Mouse (Mus musculus) B cell, adult 2 months (primary cell): ENCODE measurements around the gene Hist2h3c2.

ENCODE experiments used
- DNase-seq, 2 experiments: peaks; one replicate each; pipeline ENCODE4 v3.0.0; 2022

The Hist2h3c2 gene

DNA sequence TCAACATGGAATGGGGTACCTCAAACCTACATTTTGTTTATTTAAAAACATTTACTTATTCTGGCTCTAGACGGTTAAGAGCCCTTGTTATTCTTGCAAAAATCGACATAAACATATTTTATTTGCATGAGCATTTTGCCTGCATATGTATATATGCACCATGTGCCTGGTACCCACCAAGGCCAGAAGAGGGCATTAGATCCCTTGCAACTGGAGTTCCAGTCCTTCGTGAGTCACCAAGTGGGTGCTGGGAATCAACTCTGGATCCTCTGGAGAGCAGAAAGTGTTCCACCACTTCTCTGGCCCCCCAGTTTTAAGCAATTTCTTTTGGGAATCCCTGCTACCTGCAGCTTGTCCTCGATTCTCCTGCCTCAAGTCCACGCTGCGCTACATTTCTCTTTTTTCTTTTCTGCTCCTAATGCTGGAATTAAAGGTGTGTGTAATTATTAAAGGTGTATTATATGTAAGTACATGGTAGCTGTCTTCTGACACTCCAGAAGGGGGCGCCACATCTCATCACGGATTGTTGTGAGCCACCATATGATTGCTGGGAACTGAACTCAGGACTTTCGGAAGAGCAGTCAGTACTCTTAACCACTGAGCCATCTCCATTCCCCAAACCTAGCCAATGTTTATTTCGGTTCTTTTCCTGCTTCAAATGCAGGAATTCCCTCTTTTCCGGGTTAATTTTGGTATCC lies 43.2 kb downstream of the Hist2h3c2 start:
- peak in 1 of 2 experiments; percentile 29 for DNase-seq

- DNase-seq, result peak in 1 of 2 experiments; percentile 27
Measured at GRCm38 (mm10) chr3:96194966-96195365, 44.0 kb downstream of the Hist2h3c2 start.

DNA sequence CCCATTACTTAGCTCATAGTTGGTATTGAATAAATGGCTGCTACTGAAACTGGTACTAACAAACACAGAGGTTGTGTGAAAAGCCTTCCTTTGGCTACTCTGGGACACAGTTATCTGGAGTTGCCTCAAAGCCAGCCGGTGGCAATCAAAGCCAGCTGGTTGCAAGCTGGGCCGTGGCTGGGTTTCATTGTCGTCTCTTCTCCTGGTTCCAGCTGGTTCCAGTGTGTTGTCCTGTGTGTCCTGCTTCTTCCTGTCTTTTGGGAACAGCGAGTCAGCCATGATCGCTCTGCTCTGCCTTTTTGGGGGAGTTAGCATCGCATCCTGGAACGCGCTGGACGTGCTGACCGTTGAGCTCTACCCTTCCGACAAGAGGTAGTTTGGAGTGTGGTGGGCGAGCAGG lies 46.0 kb downstream of the Hist2h3c2 start:
- DNase-seq, result no peak
